Mouse (Mus musculus): Measurements from ENCODE around the gene Man1c1.

DNA sequence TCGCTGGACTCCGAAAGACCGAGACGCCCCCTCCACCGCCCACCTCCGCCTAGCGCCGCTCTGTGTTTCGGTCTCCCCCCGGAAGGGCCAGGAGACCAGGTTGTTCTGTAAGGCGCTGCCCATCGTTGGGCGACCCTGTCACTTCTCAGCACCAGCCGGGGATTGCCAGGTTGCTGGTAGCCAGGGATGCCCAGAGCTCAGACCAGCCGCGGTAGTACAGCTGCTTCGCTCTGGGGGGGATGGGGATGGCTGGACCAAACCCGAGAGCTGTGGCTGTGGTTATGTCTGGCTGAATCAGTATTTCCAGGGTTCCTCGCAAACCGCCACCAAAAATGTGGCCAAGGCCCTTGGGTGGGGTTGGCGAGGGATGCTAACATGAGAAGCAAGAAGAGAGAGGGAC, 500 bp upstream of the Man1c1 start:
- TF ChIP-seq POLR2A (IDR thresholded peaks at IDR 0.05; ENCODE audit: borderline replicate concordance, low read depth, low read length) (no peak), CTCF (IDR thresholded peaks at IDR 0.05; ENCODE audit: low read depth, low read length) (no peak)

All from bone marrow macrophage, adult 2 months (primary cell).